Mouse (Mus musculus): Measurements from ENCODE around the gene Ypel3.

The Ypel3 gene

GRCm38 (mm10) chr7:126794271-126794605 is 17.5 kb downstream of the Ypel3 start:
- DNase-seq: no peak

GRCm38 (mm10) chr7:126795387-126796317 is 18.9 kb downstream of the Ypel3 start:
- no peak for DNase-seq

GRCm38 (mm10) chr7:126796350-126796932 is 19.7 kb downstream of the Ypel3 start:
- DNase-seq: peak in 1 of 2 experiments; percentile 51

GRCm38 (mm10) chr7:126797411-126798126 is 20.8 kb downstream of the Ypel3 start, which contains the start of gene Fam57b:
Fam57b (plus strand) TSS chr7:126797668.
- DNase-seq: no peak

GRCm38 (mm10) chr7:126798127-126799049 is 21.6 kb downstream of the Ypel3 start:
- no peak for DNase-seq

GRCm38 (mm10) chr7:126799050-126799467 is 22.3 kb downstream of the Ypel3 start:
- DNase-seq: peak; percentile 97

GRCm38 (mm10) chr7:126799468-126800268 is 22.9 kb downstream of the Ypel3 start:
- no peak for DNase-seq

GRCm38 (mm10) chr7:126800269-126801056 is 23.7 kb downstream of the Ypel3 start:
- DNase-seq: no peak

- DNase-seq: no peak
These were observed 24.3 kb downstream of the Ypel3 start for GRCm38 (mm10) chr7:126801057-126801422.

- DNase-seq: no peak
These were observed 25.6 kb downstream of the Ypel3 start for GRCm38 (mm10) chr7:126802134-126802889.

GRCm38 (mm10) chr7:126803181-126803580 is 26.4 kb downstream of the Ypel3 start:
- DNase-seq: no peak

GRCm38 (mm10) chr7:126803751-126804150 is 27.0 kb downstream of the Ypel3 start:
- DNase-seq: no peak

- DNase-seq: no peak
These were observed 30.2 kb downstream of the Ypel3 start for GRCm38 (mm10) chr7:126806956-126807355.

GRCm38 (mm10) chr7:126807405-126807804 is 30.6 kb downstream of the Ypel3 start:
- DNase-seq: no peak

GRCm38 (mm10) chr7:126808703-126809455 is 32.1 kb downstream of the Ypel3 start:
- peak; percentile 52 to 60 for DNase-seq

GRCm38 (mm10) chr7:126809723-126810369 is 33.1 kb downstream of the Ypel3 start:
- no peak for DNase-seq

- no peak for DNase-seq
These were observed 39.0 kb downstream of the Ypel3 start for GRCm38 (mm10) chr7:126815726-126816222.

- no peak for DNase-seq
These were observed 39.7 kb downstream of the Ypel3 start for GRCm38 (mm10) chr7:126816494-126816893.
